Mouse (Mus musculus) bone marrow macrophage, adult 2 months (primary cell): ENCODE data around the gene Myh9.

Experiments used
- CTCF ChIP-seq: IDR thresholded peaks from 2 replicates; pipeline ENCODE4 v1.5.1; 2012; ENCODE audit warnings: low read depth, mild to moderate bottlenecking, low read length, moderate library complexity
- POLR2A ChIP-seq: IDR thresholded peaks from 2 replicates; pipeline ENCODE4 v1.6.1; 2012; ENCODE audit warnings: mild to moderate bottlenecking, low read depth, low read length, borderline replicate concordance

DNA sequence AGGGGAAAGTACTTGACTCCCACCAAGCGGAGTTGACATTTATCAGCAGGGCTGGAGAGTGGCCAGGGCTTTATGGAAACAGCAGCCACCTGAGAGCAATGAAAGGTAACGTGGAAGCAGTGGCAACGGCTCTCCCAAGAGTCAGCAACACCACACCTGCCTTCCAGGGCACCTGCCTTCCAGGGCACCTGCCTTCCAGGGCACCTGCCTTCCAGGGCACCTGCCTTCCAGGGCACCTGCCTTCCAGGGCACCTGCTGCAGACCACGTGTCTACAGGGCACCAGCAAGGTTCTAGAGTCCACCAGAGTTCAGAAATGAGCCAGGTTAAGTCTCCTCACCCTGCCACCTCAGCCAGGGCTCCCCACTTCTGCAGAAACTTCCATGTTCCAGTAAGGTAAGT is 48.9 kb downstream of the Myh9 start:
- TF ChIP-seq CTCF (no peak), POLR2A (no peak)
